Mouse (Mus musculus): ENCODE measurements at regions not wholly inside any gene's neighbourhood (a gene's known extent, or its start where the extent isn't known, plus 50 kb on each side); places are given as distances from the start of the nearest gene placed in this dataset.

- WGBS = 89% methylated on average over 2 of the region's 2 CpGs
- Histone ChIP-seq H3K36me3 (ENCODE audit: control insufficient read depth, insufficient read depth, low read length) (no peaks in the 10 kb centered on the region), H3K9me3 (ENCODE audit: control insufficient read depth, low read length) (no peaks in the 10 kb centered on the region), H3K27me3 (ENCODE audit: control insufficient read depth, insufficient read depth, low read length) (no peaks in the 10 kb centered on the region), H3K4me2 (ENCODE audit: low read depth) (no peak overlapping the region), H3K9ac (ENCODE audit: low read length) (no peak overlapping the region), H3K27ac (ENCODE audit: low read depth, low read length) (no peak overlapping the region), H3K4me1 (ENCODE audit: control insufficient read depth, insufficient read depth, low read length) (no peaks in the 10 kb centered on the region), H3K4me3 (ENCODE audit: low read depth, low read length) (no peak overlapping the region)
- ATAC-seq (ENCODE audit: insufficient read depth, low FRiP score, low TSS enrichment) (no peak), DNase-seq (ENCODE audit: low spot score) (no peak)
Measured at GRCm38 (mm10) chr12:25319846-25320245, 222.9 kb upstream of the Id2 start.

- no peak overlapping the region for H3K4me2 ChIP-seq (ENCODE audit: low read depth)
- DNase-seq (ENCODE audit: low spot score) (no peak), ATAC-seq (ENCODE audit: insufficient read depth, low FRiP score, low TSS enrichment) (no peak)
- no peak overlapping the region for H3K4me3 ChIP-seq (ENCODE audit: low read depth, low read length)
- H3K9me3 ChIP-seq (ENCODE audit: control insufficient read depth, low read length) = no peaks in the 10 kb centered on the region
- H3K9ac ChIP-seq (ENCODE audit: low read length) = no peak overlapping the region
- no peaks in the 10 kb centered on the region for H3K27me3 ChIP-seq (ENCODE audit: control insufficient read depth, insufficient read depth, low read length)
- 79% methylated on average over 4 of the region's 4 CpGs for WGBS
- H3K36me3 ChIP-seq (ENCODE audit: control insufficient read depth, insufficient read depth, low read length) = no peaks in the 10 kb centered on the region
- H3K4me1 ChIP-seq (ENCODE audit: control insufficient read depth, insufficient read depth, low read length) = no peaks in the 10 kb centered on the region
- no peak overlapping the region for H3K27ac ChIP-seq (ENCODE audit: low read depth, low read length)
Measured at GRCm38 (mm10) chr12:25318072-25318671, 221.2 kb upstream of the Id2 start.

GRCm38 (mm10) chr12:25315969-25316368 lies 219.0 kb upstream of the Id2 start:
- Histone ChIP-seq H3K4me2 (ENCODE audit: low read depth) (no peak overlapping the region), H3K9ac (ENCODE audit: low read length) (no peak overlapping the region), H3K27ac (ENCODE audit: low read depth, low read length) (no peak overlapping the region), H3K27me3 (ENCODE audit: control insufficient read depth, insufficient read depth, low read length) (no peaks in the 10 kb centered on the region), H3K4me3 (ENCODE audit: low read depth, low read length) (no peak overlapping the region), H3K9me3 (ENCODE audit: control insufficient read depth, low read length) (no peaks in the 10 kb centered on the region), H3K36me3 (ENCODE audit: control insufficient read depth, insufficient read depth, low read length) (no peaks in the 10 kb centered on the region), H3K4me1 (ENCODE audit: control insufficient read depth, insufficient read depth, low read length) (no peaks in the 10 kb centered on the region)
- WGBS = 85% methylated on average over 1 of the region's 1 CpGs
- ATAC-seq (ENCODE audit: insufficient read depth, low FRiP score, low TSS enrichment) (no peak), DNase-seq (ENCODE audit: low spot score) (no peak)

- DNase-seq (ENCODE audit: low spot score) = no peak
- Histone ChIP-seq H3K27me3 (ENCODE audit: control insufficient read depth, insufficient read depth, low read length) (no peaks in the 10 kb centered on the region), H3K27ac (ENCODE audit: low read depth, low read length) (no peak overlapping the region), H3K9me3 (ENCODE audit: control insufficient read depth, low read length) (no peaks in the 10 kb centered on the region), H3K36me3 (ENCODE audit: control insufficient read depth, insufficient read depth, low read length) (no peaks in the 10 kb centered on the region), H3K4me1 (ENCODE audit: control insufficient read depth, insufficient read depth, low read length) (no peaks in the 10 kb centered on the region), H3K9ac (ENCODE audit: low read length) (no peak overlapping the region), H3K4me2 (ENCODE audit: low read depth) (no peak overlapping the region), H3K4me3 (ENCODE audit: low read depth, low read length) (no peak overlapping the region)
- no peak for ATAC-seq (ENCODE audit: insufficient read depth, low FRiP score, low TSS enrichment)
Measured at GRCm38 (mm10) chr12:25313212-25313611, 216.3 kb upstream of the Id2 start.

- ATAC-seq (ENCODE audit: insufficient read depth, low FRiP score, low TSS enrichment) (no peak), DNase-seq (ENCODE audit: low spot score) (no peak)
- Histone ChIP-seq H3K4me1 (ENCODE audit: control insufficient read depth, insufficient read depth, low read length) (no peaks in the 10 kb centered on the region), H3K4me3 (ENCODE audit: low read depth, low read length) (no peak overlapping the region), H3K9me3 (ENCODE audit: control insufficient read depth, low read length) (no peaks in the 10 kb centered on the region), H3K4me2 (ENCODE audit: low read depth) (no peak overlapping the region), H3K36me3 (ENCODE audit: control insufficient read depth, insufficient read depth, low read length) (no peaks in the 10 kb centered on the region), H3K27ac (ENCODE audit: low read depth, low read length) (no peak overlapping the region), H3K9ac (ENCODE audit: low read length) (no peak overlapping the region), H3K27me3 (ENCODE audit: control insufficient read depth, insufficient read depth, low read length) (no peaks in the 10 kb centered on the region)
- 89% methylated on average over 2 of the region's 2 CpGs for WGBS
Measured at GRCm38 (mm10) chr12:25312390-25312789, 215.4 kb upstream of the Id2 start.

- H3K4me2 ChIP-seq (ENCODE audit: low read depth) = no peak overlapping the region
- H3K27me3 ChIP-seq (ENCODE audit: control insufficient read depth, insufficient read depth, low read length) = no peaks in the 10 kb centered on the region
- ATAC-seq (ENCODE audit: insufficient read depth, low FRiP score, low TSS enrichment) (no peak), DNase-seq (ENCODE audit: low spot score) (no peak)
- no peak overlapping the region for H3K4me3 ChIP-seq (ENCODE audit: low read depth, low read length)
- H3K9ac ChIP-seq (ENCODE audit: low read length) = no peak overlapping the region
- H3K36me3 ChIP-seq (ENCODE audit: control insufficient read depth, insufficient read depth, low read length) = no peaks in the 10 kb centered on the region
- 95% methylated on average over 7 of the region's 7 CpGs for WGBS
- H3K4me1 ChIP-seq (ENCODE audit: control insufficient read depth, insufficient read depth, low read length) = no peaks in the 10 kb centered on the region
- H3K9me3 ChIP-seq (ENCODE audit: control insufficient read depth, low read length) = no peaks in the 10 kb centered on the region
- H3K27ac ChIP-seq (ENCODE audit: low read depth, low read length) = no peak overlapping the region
Measured at GRCm38 (mm10) chr12:25311728-25312127, 214.8 kb upstream of the Id2 start.

GRCm38 (mm10) chr12:25310293-25310946 lies 213.5 kb upstream of the Id2 start:
- Histone ChIP-seq H3K4me2 (ENCODE audit: low read depth) (no peak overlapping the region), H3K4me1 (ENCODE audit: control insufficient read depth, insufficient read depth, low read length) (no peaks in the 10 kb centered on the region), H3K4me3 (ENCODE audit: low read depth, low read length) (no peak overlapping the region), H3K27me3 (ENCODE audit: control insufficient read depth, insufficient read depth, low read length) (no peaks in the 10 kb centered on the region), H3K9me3 (ENCODE audit: control insufficient read depth, low read length) (no peaks in the 10 kb centered on the region), H3K27ac (ENCODE audit: low read depth, low read length) (no peak overlapping the region), H3K36me3 (ENCODE audit: control insufficient read depth, insufficient read depth, low read length) (no peaks in the 10 kb centered on the region), H3K9ac (ENCODE audit: low read length) (no peak overlapping the region)
- no peak for DNase-seq (ENCODE audit: low spot score)
- WGBS = 57% methylated on average over 6 of the region's 6 CpGs
- ATAC-seq (ENCODE audit: insufficient read depth, low FRiP score, low TSS enrichment) = no peak

- Histone ChIP-seq H3K9ac (ENCODE audit: low read length) (no peak overlapping the region), H3K27ac (ENCODE audit: low read depth, low read length) (no peak overlapping the region), H3K36me3 (ENCODE audit: control insufficient read depth, insufficient read depth, low read length) (no peaks in the 10 kb centered on the region), H3K4me3 (ENCODE audit: low read depth, low read length) (no peak overlapping the region), H3K4me1 (ENCODE audit: control insufficient read depth, insufficient read depth, low read length) (no peaks in the 10 kb centered on the region), H3K9me3 (ENCODE audit: control insufficient read depth, low read length) (no peaks in the 10 kb centered on the region), H3K27me3 (ENCODE audit: control insufficient read depth, insufficient read depth, low read length) (no peaks in the 10 kb centered on the region), H3K4me2 (ENCODE audit: low read depth) (no peak overlapping the region)
- WGBS = 92% methylated on average over 6 of the region's 6 CpGs
- ATAC-seq (ENCODE audit: insufficient read depth, low FRiP score, low TSS enrichment) (no peak), DNase-seq (ENCODE audit: low spot score) (no peak)
Measured at GRCm38 (mm10) chr12:25309234-25309633, 212.3 kb upstream of the Id2 start.
